7 mouse cellular contexts compared by ENCODE assay signal in genomic region chr1:39577253-39577705, GRCm38 (mm10). TPM values are rescaled to one million over a fixed set of nuclear protein-coding genes. Genes with fewer than 3 reads are reported as not detected.
DNase-seq lines count a peak whose midpoint lies in the region; ATAC-seq lines count a peak whose summit lies in the region.

Gene Rnf149, minus strand, starts transcription at chr1:39577405.

- peak within 1 kb of the TSS; percentile 98 for H3K27ac ChIP-seq in intestine, embryonic 16.5 days (ENCODE audit: low read length)
- peak within 1 kb of the TSS; percentile 93 for H3K27ac ChIP-seq in midbrain, embryonic 11.5 days (ENCODE audit: low read depth, low read length)

- H3K36me3 ChIP-seq in intestine, embryonic 16.5 days (ENCODE audit: control insufficient read depth, insufficient read depth, low read length) = no peaks in the 10 kb centered on the region
- H3K36me3 ChIP-seq in midbrain, embryonic 11.5 days (ENCODE audit: control insufficient read depth, insufficient read depth, low read length) = no peaks in the 10 kb centered on the region

- H3K9me3 ChIP-seq in intestine, embryonic 16.5 days (ENCODE audit: control insufficient read depth, low read length) = no peaks in the 10 kb centered on the region
- no peaks in the 10 kb centered on the region for H3K9me3 ChIP-seq in midbrain, embryonic 11.5 days (ENCODE audit: control insufficient read depth, low read length)

- ATAC-seq in intestine, embryonic 16.5 days = peak; percentile 94
- ATAC-seq in midbrain, embryonic 11.5 days (ENCODE audit: low FRiP score) = peak; percentile 98

- H3K9ac ChIP-seq in intestine, embryonic 16.5 days (ENCODE audit: low read depth, low read length) = peak within 1 kb of the TSS; percentile 92
- H3K9ac ChIP-seq in midbrain, embryonic 11.5 days (ENCODE audit: low read length) = peak within 1 kb of the TSS; percentile 93

- peak within 1 kb of the TSS; percentile 92 for H3K4me3 ChIP-seq in intestine, embryonic 16.5 days (ENCODE audit: low read length)
- H3K4me3 ChIP-seq in midbrain, embryonic 11.5 days (ENCODE audit: low read depth, low read length) = peak within 1 kb of the TSS; percentile 90

- H3K27me3 ChIP-seq in intestine, embryonic 16.5 days (replicated peaks; ENCODE audit: control insufficient read depth, insufficient read depth, low read length) = no peaks in the 10 kb centered on the region
- no peaks in the 10 kb centered on the region for H3K27me3 ChIP-seq in midbrain, embryonic 11.5 days (ENCODE audit: control insufficient read depth, insufficient read depth, low read length)

- peaks cover 26% of the 10 kb centered on the region for H3K4me1 ChIP-seq in intestine, embryonic 16.5 days (ENCODE audit: control insufficient read depth, insufficient read depth, low read length)
- peaks cover 8% of the 10 kb centered on the region; the same call in 1 of the 2 replicates for H3K4me1 ChIP-seq in midbrain, embryonic 11.5 days (ENCODE audit: control insufficient read depth, insufficient read depth, low read length)

- intact Hi-C loops in gastrocnemius, postnatal 36 days (cut with DNase I) = no loop called here
- intact Hi-C loops in left cerebral cortex, postnatal 36 days (cut with DNase I) = no loop called here

- DNase-seq in adrenal gland, adult 2 months = peak; percentile 98
- DNase-seq in embryo, embryonic 11.5 days (ENCODE audit: low read depth, low spot score) = peak; percentile 90
- DNase-seq in gastrocnemius, postnatal 36 days = peak; percentile 94 to 95
- DNase-seq in left cerebral cortex, postnatal 36 days (ENCODE audit: low spot score in 2 of 2) = peak; percentile 95 to 98
- peak; percentile 99 for DNase-seq in midbrain, embryonic 11.5 days (ENCODE audit: low spot score, missing footprints)
- peak; percentile 92 for DNase-seq in skeletal muscle tissue, adult 2 months (ENCODE audit: low read depth, low spot score)

- WGBS in intestine, embryonic 16.5 days = under 1% methylated on average over 49 of the region's 49 CpGs
- under 1% methylated on average over 40 of the region's 49 CpGs for WGBS in midbrain, embryonic 11.5 days

- H3K4me2 ChIP-seq in intestine, embryonic 16.5 days (ENCODE audit: low read depth, low read length) = peak within 1 kb of the TSS; percentile 58
- peak within 1 kb of the TSS; percentile 49 for H3K4me2 ChIP-seq in midbrain, embryonic 11.5 days

RNA-seq across cellular contexts. Expression of gene Rnf149, which starts in this region (rescaled TPM):
- 10 to 100 TPM; 39.1 to 42.5 TPM for total RNA-seq in adrenal gland, adult 2 months (2021)
- 30.0 and 66.9 TPM in 2 replicates for polyA plus RNA-seq in adrenal gland, adult 2 months (2012; rRNA removed)
- 1 to 10 TPM; 6.0 to 6.9 TPM for total RNA-seq in gastrocnemius, postnatal 36 days (2021)
- polyA plus RNA-seq in intestine, embryonic 16.5 days (2015; fragmentation: Nextera tagmentation; extraction: Ambion mirVana) = 13.5 and 26.3 TPM in 2 replicates
- 10 to 100 TPM; 29.1 to 35.2 TPM for total RNA-seq in left cerebral cortex, postnatal 36 days (2021)
- polyA plus RNA-seq in midbrain, embryonic 11.5 days (2014; fragmentation: Nextera tagmentation; extraction: Ambion mirVana) = 22.0 and 22.6 TPM in 2 replicates

Comparison
In these comparisons a context has a peak if more than half of its experiments do, and no peak if none do; other contexts are left out.
1. Peak in every context shown above with its lines: DNase-seq, ATAC-seq, H3K4me3 ChIP-seq and H3K27ac ChIP-seq.